Mouse (Mus musculus): Measurements from ENCODE around the gene Rnpepl1. TPM values are rescaled to one million over a fixed set of nuclear protein-coding genes. Genes with fewer than 3 reads are reported as not detected.

Rnpepl1 gene
- polyA plus RNA-seq (2012; rRNA removed; ENCODE audit: low replicate concordance) = 331 and 518 TPM in 2 replicates

DNA sequence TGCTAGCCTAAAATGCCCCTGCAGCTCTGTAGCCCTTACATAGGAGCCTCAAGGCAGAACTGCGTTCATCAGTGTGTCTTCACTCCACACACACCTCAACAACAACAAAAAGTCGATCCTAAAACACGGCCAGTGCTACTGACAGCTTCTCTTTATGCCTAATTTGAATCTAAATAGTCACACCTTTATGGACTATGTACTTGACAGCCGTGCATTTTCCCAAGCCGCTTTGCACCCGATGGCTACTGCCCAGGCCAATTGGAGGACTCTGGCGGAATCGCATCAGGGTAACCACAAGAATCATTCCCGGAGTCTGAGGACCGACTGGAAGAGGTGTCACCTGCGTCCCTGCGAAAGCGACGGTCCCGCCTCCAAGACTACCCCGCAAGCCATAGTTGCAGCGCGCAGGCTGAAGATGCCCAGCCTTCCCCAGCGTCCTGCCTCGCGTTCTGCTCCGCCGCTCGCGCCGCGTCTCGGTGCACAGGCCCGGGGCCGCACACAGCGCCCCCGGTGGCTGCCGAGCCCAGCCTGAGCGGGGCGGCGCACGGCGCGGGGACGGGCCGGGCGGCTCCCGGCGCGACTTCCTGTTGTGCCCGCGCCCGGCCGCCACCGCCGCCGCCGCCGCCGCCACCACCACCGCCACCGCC lies at the start of gene Rnpepl1:
Rnpepl1 (plus strand) TSS at position 545 of the 647 bp plus-strand sequence.

GRCm38 (mm10) chr1:92902786-92903185 lies 7.8 kb upstream of the Rnpepl1 start, which contains the start of gene Ankmy1:
Gene Ankmy1, minus strand, starts transcription at chr1:92902906.

GRCm38 (mm10) chr1:92906779-92907631 lies 3.6 kb upstream of the Rnpepl1 start, which contains the start of gene Dusp28:
Gene Dusp28, plus strand, starts transcription at chr1:92906981.

GRCm38 (mm10) chr1:92934182-92934827 lies 23.7 kb downstream of the Rnpepl1 start, which contains the start of gene Capn10:
Gene Capn10, plus strand, starts transcription at chr1:92934376.

GRCm38 (mm10) chr1:92950607-92951006 lies 40.0 kb downstream of the Rnpepl1 start, which contains the start of gene Gpr35:
Gene Gpr35, plus strand, starts transcription at chr1:92950865.

Other genes with a start within 250 kb of the Rnpepl1 start
- gene Gpc1, start 79.1 kb upstream of the Rnpepl1 start, polyA plus RNA-seq (2012; rRNA removed; ENCODE audit: low replicate concordance) = 6.4 and 7.5 TPM in 2 replicates
- gene Ankmy1, start 7.9 kb upstream of the Rnpepl1 start, polyA plus RNA-seq (2012; rRNA removed; ENCODE audit: low replicate concordance) = not detected in 2 replicates
- gene Dusp28, start 3.8 kb upstream of the Rnpepl1 start, polyA plus RNA-seq (2012; rRNA removed; ENCODE audit: low replicate concordance) = 23.9 and 44.8 TPM in 2 replicates
- 27.0 and 42.0 TPM in 2 replicates for gene Capn10, start 23.6 kb downstream of the Rnpepl1 start, polyA plus RNA-seq (2012; rRNA removed; ENCODE audit: low replicate concordance)
- 17.9 and 25.5 TPM in 2 replicates for gene Gpr35, start 40.1 kb downstream of the Rnpepl1 start, polyA plus RNA-seq (2012; rRNA removed; ENCODE audit: low replicate concordance)
- 32.3 TPM in 1 of 2 replicates, not detected in the other for gene Aqp12, start 95.6 kb downstream of the Rnpepl1 start, polyA plus RNA-seq (2012; rRNA removed; ENCODE audit: low replicate concordance)
- gene Kif1a, start 191.2 kb downstream of the Rnpepl1 start, polyA plus RNA-seq (2012; rRNA removed; ENCODE audit: low replicate concordance) = 1.1 and 2.4 TPM in 2 replicates
- 0.58 and 0.62 TPM in 2 replicates for gene Agxt, start 224.5 kb downstream of the Rnpepl1 start, polyA plus RNA-seq (2012; rRNA removed; ENCODE audit: low replicate concordance)